Mouse (Mus musculus) ES-Bruce4 (cell line): ENCODE results near the gene Spty2d1.

ENCODE experiments used
- CTCF ChIP-seq: IDR thresholded peaks from one replicate; pipeline ENCODE4 v1.8.1; 2011; ENCODE audit warnings: low read depth, low read length
- POLR2A ChIP-seq: IDR thresholded peaks from one replicate; pipeline ENCODE4 v1.8.1; 2011; ENCODE audit warnings: low read length; ENCODE audit not compliant: insufficient read depth

DNA sequence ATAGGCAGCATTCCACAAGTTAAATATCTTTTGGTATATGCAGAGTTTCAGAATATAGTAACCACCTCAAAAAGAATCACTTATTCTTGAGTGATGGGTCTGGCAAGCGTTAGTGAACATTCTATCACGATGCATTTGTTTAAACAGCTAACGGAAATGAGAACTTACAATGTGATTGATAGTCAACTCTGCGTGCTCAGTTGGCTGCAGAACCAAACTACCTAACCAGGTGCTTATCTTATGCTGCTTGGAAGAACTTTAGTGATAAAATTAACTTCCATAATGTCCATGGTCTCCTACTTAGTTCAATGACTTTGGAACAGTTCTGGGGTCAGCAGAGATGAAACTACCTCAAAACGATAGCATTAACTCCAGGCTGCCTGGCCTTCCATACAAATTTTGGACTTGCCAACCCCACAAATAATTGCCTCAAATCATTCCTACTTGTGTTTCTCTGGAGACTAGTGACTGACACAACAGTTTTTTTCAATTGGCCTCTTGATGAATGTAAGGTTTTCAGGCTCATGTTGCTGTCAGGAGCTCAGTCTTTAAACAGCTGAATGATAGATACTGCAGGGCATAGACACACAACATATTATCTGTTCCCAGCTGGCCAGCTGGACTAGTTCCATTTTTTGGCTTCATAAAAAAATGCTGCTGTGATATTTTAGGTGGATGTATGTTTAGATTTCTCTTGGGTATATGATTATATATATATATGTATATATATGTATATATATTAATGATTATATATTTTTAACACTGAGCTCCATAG lies 6.9 kb downstream of the Spty2d1 start:
- no peak for TF ChIP-seq CTCF
- no peak for TF ChIP-seq POLR2A
